Mouse (Mus musculus) gastrocnemius, postnatal 10 days (tissue): ENCODE results near the gene Pomgnt2. TPM values are rescaled to one million over a fixed set of nuclear protein-coding genes. Genes with fewer than 3 reads are reported as not detected.
"Not testable (repeated sequence)": the region's sequence is repeated elsewhere in the genome, so short reads cannot be mapped to it uniquely, and the experiment has no call there.

Source experiments
- DNase-seq: peaks from one replicate; pipeline ENCODE4 v3.0.0; 2021; ENCODE audit warnings: mixed read lengths
- long read RNA-seq, 2 experiments: library from polyadenylated mRNA; stranded (forward); transcript quantifications; one replicate each; pipeline ENCODE4 v2.0.0; 2021
- total RNA-seq, 2 experiments: library from RNA; stranded (reverse); gene quantifications; 2 replicates each; pipeline ENCODE4 v1.2.3; 2021

The Pomgnt2 gene
- 1 to 10 TPM; 6.5 to 7.0 TPM for total RNA-seq
- long read RNA-seq, experiment 1, transcript Pomgnt2-201 (2 exons, 2,365 nt): major isoform, 15 of 21 reads
- long read RNA-seq, experiment 1, partial matches to known transcripts: 0 of 21 reads
- long read RNA-seq, experiment 1, other reads (novel, unspliced or antisense): 5 of 21 reads
- long read RNA-seq, experiment 2, transcript Pomgnt2-201 (2 exons, 2,365 nt): major isoform, 9 of 13 reads
- long read RNA-seq, experiment 2, partial matches to known transcripts: 0 of 13 reads
- long read RNA-seq, experiment 2, other reads (novel, unspliced or antisense): 3 of 13 reads

DNA sequence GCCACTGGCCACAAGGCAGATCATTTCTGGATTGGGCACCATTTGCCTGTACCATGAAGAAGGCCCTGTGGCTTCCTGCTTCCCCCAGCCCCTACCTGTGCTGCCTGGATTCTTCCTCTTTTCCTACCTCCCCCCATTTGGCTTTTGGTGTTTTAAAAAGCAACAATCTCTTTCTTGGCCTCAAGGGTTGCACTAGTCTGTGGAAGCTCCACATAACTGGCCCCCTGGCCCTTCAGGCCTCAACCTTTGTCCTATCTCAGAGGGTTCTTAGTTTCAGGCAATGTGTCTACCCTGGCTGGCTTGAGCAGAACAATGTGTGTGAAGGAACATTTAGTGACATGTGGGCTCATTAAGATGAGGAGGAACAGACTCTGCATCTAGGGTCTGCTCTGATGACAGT is at the start of gene Pomgnt2:
Gene Pomgnt2 (minus strand): TSS at position 101 of the 400 bp plus-strand sequence.
- DNase-seq: no peak

DNA sequence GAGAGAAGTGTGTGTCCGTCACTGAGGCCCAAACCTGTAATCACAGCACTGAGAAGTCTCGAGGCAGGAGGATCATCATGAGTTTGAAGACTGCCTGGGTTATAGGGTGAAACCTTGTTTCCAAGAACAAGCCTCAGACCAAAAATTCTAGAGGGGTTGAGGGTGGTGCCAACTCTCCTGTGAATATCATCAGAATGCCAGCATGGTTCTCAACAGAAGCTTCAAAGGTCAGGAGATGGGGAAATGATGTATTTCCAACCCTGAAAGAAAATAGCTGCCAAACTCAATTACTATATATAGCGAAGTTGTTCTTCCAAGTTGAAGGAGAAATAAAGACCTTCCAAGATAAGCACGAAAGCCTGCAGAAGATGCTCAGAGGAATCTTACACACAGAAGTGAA is 42.9 kb upstream of the Pomgnt2 start:
- no peak for DNase-seq

DNA sequence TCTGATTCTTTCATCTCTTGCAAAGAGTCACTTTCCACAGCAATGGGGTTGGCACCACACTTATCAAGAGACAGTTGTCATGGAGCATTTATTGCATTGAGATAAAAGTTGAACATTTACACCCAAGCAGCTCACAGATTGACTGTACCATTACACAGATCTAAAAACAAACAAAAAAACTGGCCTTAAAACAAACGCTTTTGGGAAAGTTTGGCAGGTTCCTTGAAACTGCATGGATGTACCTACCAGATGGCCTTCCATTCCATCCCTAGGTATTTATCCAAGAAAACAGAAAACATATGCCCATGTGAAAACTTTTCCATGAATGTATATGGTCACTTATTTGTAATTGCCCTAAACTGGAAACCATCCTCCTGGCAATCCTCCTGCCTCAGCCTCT is 41.7 kb upstream of the Pomgnt2 start:
- DNase-seq: no peak

DNA sequence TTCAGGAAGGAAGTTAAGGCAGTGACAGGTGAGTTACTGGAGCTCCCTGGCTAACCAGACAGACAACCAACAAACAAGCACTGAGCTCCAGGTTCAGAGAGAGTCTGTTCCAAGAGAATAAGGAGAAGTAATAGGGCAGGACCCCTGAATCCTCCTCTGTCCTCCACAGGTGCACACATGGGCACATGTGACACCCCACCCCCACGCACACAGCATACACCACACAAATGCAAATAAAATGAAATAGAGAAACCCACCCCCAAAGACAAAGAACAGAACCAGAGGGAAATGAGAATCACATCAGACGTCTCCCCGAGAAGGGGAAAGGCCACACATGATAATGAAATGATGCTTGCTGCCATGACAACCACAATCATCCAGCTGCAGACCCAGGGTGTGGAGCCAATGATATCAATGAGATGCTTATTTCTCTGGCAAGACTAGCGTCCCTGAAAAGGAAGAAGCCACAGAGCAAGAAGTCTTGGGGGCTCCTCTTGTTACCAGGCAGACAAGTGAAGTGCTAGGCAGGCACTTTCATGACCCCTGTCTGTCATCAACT is 39.7 kb upstream of the Pomgnt2 start:
- DNase-seq: no peak

DNA sequence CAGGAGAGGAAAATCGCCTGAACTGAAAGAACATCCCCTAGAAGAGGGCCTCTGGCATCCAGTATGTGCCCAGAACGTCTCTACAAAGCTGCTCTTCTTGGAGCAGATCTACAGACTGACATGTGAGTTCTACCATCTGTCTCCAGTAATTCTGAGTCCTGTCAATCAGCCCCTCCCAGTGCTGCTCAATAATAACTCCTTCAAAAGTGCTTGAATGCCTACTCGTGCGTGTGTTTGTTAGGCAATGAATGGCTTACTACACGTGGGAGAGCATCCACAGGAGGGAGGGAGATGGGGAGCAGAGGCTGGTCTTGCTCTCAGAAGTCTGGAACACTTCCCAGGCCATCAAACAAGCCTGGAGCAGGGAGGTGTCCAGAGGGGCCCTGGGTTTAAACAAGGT is 38.9 kb upstream of the Pomgnt2 start:
- DNase-seq: no peak

DNA sequence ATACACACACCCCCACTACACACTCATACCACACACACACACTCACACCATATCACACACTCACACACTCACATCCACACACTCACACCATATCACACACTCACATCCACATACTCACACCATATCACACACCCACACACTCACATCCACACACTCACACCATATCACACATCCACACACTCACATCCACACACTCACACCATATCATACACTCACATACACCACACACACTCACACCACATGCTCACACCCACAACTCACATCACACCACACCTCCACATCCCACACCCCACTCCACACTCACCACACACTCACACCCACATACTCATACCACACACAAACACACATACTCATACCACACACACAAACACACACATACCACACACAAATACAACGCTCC is 38.0 kb upstream of the Pomgnt2 start:
- no peak for DNase-seq

DNA sequence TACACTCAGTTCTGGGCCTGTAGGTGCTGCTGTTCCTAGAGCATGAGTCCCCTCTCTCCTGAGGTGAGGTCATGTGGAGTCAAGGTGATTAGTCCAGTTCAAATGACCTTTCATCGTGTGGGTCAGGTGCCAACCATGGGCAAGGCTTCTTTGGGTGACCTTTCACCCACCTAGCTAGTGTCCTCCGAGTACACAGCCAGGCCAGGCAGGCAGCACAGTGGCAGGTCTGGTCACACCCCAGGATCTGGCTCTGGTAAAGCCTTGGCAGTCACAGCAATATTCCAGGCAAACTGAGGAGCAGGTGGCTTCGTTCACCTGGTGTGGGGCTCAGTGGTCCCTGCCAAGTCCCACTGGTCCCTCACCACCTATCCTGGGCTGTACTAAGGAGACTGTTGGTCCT is 35.2 kb upstream of the Pomgnt2 start:
- no peak for DNase-seq

DNA sequence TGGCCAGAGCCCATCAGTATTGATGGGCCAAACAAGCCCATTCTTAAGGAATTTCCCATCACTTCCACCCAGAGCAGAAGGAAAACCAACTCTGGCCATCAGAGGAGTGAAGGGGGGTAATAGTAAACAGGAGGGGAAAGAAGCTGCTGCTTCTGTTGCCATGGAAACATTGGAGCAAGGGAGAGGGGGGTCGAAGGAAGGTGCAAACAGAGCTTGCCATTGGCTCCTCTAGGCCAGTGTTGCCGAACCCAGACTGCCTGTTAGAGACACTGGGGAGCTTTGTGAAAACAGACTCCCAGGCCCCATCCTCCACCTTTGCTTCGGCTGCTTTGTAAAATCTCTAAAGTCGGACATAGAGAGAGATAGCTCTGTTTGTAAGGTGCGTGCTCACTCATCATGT is 33.8 kb upstream of the Pomgnt2 start:
- DNase-seq: no peak

DNA sequence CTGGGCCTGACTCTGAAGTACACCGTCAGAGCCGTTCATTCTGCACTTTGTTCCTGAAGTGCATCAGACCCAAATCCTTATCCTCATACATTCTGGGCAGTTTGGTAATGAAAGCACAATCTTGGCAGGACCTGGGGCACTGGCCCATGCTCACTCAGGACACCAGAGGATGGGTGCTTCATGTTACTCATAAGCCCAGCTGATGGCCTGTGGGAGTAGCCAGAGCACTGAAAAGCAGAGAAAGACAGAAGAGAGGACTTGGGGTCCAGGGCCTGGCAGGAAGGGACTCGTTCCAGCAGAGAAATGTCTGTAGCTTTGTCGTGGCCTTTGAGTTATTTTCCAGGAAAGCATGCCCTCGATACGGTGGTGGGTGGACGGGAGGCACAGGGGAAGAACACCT is 32.9 kb upstream of the Pomgnt2 start:
- no peak for DNase-seq

DNA sequence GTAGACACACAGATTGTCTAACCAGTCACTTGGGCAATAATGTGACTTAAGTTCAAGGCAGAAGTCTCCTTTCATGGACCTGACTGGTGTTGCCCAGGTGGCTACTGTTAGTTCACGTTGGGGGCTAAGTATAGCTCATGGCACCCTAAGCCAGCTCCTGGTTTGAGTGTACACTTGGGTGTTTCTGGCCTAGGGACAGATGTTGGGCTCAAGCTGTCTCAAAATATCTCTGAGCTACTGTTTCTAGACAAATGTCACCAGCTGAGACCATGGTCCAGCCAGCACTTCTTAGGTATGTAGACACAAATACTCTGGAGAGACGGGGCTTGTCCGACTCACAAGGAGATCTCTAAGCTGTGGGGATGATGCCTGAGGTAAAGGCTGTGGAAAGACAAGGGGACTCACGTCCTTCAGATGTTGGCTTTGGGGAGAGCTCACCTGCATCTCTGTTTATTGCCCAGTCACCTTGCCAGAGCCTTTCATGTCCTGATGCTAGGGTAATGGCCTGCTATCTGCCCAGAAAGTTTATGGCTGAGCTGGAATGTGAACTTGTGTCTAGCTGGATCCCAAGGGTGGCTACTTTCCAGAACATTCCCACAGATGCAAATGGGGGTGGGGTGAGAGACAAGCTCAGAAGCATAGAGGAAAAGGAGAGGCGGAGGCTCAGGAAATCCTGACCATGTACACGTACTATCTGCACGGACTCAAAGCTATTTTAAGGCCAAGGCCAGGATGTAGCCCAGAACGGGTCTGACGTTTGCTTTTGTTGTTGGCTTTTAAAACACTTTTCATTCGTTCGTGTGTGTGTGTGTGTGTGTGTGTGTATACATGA is 31.2 kb upstream of the Pomgnt2 start:
- DNase-seq: peak; percentile 33

DNA sequence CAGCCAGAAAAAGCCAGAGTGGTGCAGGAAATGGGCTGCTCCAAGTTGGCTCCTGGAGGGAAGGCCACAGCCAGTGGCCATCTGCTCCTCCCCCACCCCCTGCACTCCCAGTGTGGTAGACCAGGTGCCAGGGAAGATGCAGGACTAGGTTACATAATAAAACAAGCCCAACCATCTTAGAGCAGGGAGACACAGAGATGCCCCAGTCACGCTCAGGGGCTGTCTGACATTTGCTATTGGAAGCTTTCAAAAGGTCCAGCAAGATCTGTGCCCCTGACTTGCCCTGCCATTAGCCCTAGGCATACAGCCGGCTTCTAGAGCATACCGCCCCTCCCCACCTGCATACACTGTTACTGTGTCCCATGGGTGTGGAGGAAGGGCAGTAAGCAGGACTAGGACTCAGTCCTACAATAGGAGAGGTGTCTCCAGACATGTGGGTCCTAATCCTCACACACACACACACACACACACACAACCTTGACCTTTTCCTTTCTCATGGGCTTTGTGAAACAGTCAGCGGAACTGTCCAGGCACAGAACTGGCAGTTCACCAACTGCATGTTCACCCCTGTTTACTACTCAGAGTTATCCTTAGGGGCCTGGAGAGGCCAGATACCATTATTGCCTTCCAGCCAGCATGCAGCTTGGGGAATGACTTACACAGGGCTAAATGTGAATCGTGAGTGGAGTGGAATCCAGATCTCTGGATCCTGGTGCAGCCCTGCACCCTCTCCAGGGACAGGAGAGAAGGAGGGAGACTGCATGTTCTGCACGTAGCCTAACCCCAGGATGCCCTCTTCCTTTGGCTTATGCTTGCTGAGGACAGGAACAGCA is 30.4 kb upstream of the Pomgnt2 start:
- DNase-seq: peak; percentile 47

DNA sequence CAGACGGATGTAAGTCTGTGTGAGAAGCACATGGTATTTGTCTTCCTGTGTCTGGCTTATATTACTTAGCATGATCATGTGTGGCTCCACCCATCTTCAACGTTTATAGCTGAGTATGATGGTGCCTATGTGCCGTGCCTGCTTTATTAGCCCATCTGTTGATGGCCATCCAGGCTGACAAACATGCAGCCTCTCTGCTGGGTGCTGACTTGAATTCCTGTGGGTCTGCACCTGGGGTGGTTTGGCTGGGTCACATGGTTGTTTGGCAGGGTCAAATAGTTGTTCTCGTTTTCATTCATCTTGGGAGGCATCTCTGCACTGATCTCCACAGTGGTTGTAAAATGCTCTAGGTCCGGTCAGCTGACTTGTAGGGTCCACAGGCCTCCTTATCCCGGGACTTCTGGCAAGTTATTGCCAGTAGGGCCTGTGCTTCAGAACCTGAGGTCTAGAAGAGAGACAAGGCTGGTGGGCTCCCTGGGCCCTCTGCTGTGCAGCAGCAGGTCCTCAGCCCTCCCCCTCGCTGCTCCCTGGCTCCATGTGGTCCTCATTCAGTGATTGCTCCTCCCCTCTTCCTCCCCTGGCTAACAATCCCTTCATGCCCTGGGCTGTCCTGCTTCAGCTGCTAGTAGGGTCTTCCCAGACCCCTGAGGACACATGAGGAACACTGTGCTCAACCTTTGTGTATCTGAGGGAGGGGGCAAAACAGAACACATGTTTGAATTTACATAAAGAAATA is 29.1 kb upstream of the Pomgnt2 start:
- no peak for DNase-seq

DNA sequence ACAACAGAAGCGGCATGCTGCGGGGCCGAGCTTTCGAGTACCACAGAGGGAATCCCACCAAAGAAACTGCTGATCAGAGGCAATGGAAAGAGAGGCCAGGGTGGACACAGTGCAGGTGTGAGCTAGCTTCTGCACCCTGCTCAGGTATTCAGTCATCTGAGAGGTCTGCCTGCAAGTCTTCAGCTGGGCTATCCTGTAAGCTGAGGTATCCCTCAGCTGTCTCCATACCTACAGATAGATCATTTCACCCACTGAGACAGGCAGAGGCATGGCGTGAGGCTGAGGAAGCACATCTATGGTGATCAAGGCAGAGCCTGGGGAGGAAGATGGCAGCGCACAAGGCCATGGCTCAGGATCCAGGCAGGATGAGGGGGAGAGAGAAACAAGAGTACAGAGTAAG is 27.5 kb upstream of the Pomgnt2 start:
- DNase-seq: no peak

DNA sequence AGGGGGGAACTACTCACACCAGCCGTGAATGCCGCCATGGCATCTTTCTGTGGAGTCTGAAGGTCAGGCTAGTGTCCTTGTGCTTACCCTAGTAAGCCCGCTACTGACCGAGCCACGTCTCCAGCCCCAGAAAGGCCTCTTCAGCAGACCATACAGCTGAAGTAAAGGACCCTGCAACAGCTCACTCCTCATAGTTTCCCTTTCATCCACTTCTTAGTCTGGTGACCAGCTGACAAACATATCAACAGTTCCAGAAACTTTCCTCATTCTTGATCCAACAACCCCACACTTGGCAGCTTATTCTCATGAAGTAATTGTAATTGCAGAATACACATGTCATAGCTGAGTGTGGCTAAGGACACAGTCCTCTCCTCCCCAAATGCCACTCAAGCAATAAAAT is 27.0 kb upstream of the Pomgnt2 start:
- no peak for DNase-seq

DNA sequence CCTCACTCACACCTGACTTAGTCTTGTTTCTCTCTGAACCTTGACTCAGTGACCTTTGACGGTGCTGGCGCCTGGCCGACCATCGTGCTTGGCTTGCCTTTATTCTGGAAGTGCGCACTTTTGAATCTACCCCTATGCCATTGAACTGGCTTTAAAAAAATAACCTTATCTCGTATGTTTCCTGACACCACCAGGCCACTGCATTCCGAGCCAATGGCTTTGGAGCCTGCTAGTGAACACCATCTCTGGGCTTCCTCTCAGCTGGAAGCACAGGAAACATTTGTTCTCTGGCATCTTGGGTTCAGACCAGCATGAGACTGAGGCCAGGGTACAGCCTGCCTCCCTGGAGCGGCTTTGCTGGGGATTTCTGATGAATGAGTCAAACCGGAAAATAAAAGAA is 25.9 kb upstream of the Pomgnt2 start:
- DNase-seq: peak; percentile 51

DNA sequence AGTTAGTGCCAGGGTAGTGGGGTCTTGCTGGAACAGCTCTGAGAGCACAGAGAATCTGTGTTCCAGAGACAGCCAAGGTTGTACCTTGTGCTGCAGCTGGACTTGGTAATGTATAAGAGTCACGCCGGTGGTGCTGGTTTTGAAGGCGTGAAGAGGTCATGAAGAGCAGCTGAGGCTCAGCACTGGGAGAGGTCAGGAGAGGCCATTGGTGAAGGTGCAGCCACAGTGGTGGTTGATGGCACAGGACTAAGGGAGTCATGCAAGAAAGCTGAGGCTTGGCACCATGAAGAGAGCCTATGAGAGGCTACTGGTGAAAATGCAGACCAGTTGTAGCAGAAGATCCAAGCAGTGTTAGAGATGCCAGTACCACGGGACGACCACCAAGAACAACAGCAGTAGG is 24.7 kb upstream of the Pomgnt2 start:
- no peak for DNase-seq

DNA sequence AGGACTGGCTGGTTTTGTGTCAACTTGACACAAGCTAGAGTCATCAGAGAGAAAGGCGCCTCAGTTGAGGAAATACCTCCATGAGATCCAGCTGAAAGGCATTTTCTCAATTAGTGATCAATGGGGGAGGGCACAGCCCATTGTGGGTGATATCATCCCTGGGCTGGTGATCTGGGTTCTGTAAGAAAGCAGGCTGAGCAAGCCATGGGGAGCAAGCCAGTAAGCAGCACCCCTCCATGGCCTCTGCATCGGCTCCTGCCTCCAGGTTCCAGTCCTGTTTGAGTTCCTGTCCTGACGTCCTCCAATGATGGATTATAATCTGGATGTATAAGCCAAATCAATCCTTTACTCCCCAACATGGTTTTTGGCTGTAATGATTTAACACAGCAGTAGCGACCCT is 24.3 kb upstream of the Pomgnt2 start:
- not testable (repeated sequence) for DNase-seq

DNA sequence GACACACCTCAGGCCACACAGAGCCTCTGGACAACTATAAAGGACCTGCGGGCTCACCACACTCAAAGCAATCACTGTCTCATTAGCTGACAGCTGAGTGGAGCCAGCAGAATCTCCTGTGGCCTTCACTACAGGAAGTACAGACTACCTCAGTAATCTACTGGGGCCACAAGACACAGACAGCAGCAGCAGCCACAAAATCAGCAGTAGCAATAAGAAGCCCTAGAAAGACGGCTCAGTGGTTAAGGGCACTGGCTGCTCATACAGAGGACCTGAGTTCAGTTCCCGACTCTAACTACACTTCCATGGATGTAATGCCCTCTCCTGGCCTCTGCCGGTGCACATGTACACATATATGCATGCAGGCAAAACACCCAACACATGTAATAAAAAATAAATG is 23.4 kb upstream of the Pomgnt2 start:
- no peak for DNase-seq

DNA sequence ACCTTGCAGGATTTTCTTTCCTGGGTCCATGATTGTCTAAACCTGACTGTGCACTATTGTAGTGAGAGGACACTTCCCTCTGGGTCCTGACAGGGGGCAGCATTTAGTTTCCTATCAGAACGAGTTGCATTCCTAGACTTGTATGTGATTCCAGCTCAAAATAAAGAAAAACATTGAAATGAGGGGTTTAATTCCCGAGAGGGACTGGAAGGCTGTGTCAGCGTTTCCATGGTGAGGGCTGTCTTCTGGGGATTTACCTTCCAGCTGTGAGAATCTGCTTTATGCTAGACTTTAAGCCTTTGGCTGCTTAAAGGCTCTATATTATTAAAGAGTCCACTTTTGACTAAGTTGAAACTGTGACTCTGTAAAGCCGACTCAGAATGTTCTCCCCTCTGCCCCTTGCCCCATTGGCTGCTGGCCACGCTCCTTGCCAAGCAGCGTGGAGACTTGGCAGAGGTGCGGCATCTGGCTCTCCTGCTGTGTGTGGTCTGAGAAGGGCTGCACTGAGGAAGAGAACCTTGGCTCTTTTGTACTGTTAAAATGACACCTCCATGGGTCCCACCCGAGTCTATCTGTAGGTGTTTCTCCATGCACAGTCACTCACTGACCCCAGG is 22.0 kb upstream of the Pomgnt2 start:
- peak; percentile 55 for DNase-seq

DNA sequence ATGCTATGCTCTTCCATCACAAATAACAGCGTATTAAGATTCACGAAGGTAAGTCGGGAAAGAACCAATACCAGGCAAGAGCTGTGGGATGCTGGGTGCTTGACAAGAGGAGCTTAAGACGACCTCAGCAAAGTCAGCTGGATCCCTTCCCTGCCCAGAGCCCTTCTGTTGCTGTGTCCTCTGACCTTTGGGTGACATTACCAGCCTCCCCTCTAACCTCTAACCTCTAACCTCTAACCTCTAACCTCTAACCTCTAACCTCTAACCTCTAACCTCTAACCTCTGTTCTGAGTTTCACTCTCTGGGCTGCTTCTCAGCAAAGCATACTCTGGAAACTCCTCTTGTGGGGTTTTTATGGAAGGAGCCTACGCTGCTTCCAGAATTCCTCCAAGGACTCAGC is 21.2 kb upstream of the Pomgnt2 start:
- no peak for DNase-seq

DNA sequence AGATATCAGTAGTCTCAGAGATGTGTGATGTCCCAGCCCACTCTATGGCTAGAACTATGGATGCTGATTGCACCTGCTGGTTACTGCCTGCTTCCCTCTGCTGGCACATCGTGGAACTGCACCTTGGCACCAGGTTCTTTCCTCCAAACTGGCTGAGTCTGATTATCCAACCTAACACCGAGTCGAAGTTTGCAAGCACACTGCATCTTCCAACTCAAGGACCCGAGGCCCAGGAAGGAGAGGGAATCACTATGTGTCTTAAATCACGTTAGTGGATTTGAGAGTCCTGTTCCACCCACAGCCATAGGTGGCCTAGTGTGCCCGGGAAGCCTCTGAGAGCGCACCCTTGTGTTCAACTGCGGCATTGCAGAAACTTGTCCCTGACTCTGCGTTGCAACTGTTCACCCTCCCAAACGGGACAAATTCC is 17.3 kb upstream of the Pomgnt2 start:
- peak; percentile 89 for DNase-seq
